Mouse (Mus musculus) forebrain, embryonic 12.5 days (tissue): Measurements from ENCODE around the gene Cfap126. TPM values are rescaled to one million over a fixed set of nuclear protein-coding genes. Genes with fewer than 3 reads are reported as not detected.
A peak's percentile ranks its signal among the peaks of the same experiment; 100 is the strongest.

Source experiments
- ATAC-seq: fragments of 200-750 bp; cut with Nextera tagmentation; 2 replicates; pipeline ENCODE4 v1.8.0; 2017; ENCODE audit warnings: moderate TSS enrichment; ENCODE audit not compliant: low FRiP score
- H3K27ac ChIP-seq: fragments of 300-500 bp; sonication (generic); 2 replicates; pipeline ENCODE4 v1.5.1; 2016; ENCODE audit warnings: mild to moderate bottlenecking
- H3K27me3 ChIP-seq: fragments of 300-500 bp; sonication (generic); 2 replicates; pipeline ENCODE4 v1.6.1; 2016; ENCODE audit warnings: mild to moderate bottlenecking
- H3K36me3 ChIP-seq: fragments of 300-500 bp; sonication (generic); replicated peaks from 2 replicates; pipeline ENCODE4 v1.6.1; 2016; ENCODE audit warnings: mild to moderate bottlenecking
- H3K4me1 ChIP-seq: fragments of 300-500 bp; sonication (generic); 2 replicates; pipeline ENCODE4 v1.6.1; 2016
- H3K4me2 ChIP-seq: fragments of 300-500 bp; sonication (generic); 2 replicates; pipeline ENCODE4 v1.6.1; 2016; ENCODE audit warnings: mild to moderate bottlenecking, moderate library complexity
- H3K4me3 ChIP-seq: fragments of 300-500 bp; sonication (generic); replicated peaks from 2 replicates; pipeline ENCODE4 v1.5.1; 2016; ENCODE audit warnings: mild to moderate bottlenecking
- H3K9ac ChIP-seq: fragments of 300-500 bp; sonication (generic); 2 replicates; pipeline ENCODE4 v1.6.1; 2016; ENCODE audit warnings: mild to moderate bottlenecking
- H3K9me3 ChIP-seq: fragments of 300-500 bp; sonication (generic); 2 replicates; pipeline ENCODE4 v1.6.1; 2016
- WGBS: fragments of 180-500 bp; shearing (Covaris S2); methylation state at CpG from one replicate; pipeline ENCODE4 v1.1.7; 2016; 5-methylcytosine and 5-hydroxymethylcytosine counted together
- microRNA-seq: library from miRNA; unstranded; fragments of <30 nt; microRNA quantifications from one replicate; pipeline ENCODE4, GENCODE M21; 2017
- polyA plus RNA-seq: library from polyadenylated mRNA; unstranded; fragments of >200 nt; fragmentation: Nextera tagmentation; extraction: Ambion mirVana; gene quantifications from 2 replicates; pipeline ENCODE4 v1.2.1, GENCODE M21; 2016

The Cfap126 gene
- polyA plus RNA-seq, 1 experiment from 2014 or later, result 5.2 TPM

DNA sequence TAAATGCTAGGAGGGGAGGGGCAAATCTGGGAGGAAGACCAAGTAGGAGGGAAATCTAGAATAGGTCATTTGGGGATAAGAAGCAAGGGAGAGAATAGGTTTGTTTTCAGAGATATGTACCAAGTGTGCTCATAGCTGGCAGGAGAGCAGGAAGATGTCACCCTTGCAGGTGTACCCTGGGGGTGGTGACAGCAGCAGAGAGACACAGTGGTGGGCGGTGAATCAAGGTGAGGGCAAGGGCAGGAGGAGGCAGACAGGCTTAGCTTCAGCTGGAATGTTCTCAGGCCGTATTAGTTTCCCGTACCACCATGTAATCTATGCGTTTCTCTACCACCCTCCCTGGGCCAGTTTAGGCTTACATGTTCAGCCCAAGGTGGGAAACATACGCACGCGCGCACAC is 59.1 kb downstream of the Cfap126 start:
- no peak for ATAC-seq
- no peaks in the 10 kb centered on the region for H3K36me3 ChIP-seq
- H3K9ac ChIP-seq, result no peak overlapping the region
- H3K4me1 ChIP-seq, result no peaks in the 10 kb centered on the region
- H3K27me3 ChIP-seq, result no peaks in the 10 kb centered on the region
- 93% methylated on average over 8 of the region's 8 CpGs for WGBS
- H3K9me3 ChIP-seq, result no peaks in the 10 kb centered on the region
- H3K4me2 ChIP-seq, result no peak overlapping the region
- H3K27ac ChIP-seq, result no peak overlapping the region
- no peak overlapping the region for H3K4me3 ChIP-seq

Small RNAs within 50 kb of the gene (microRNA-seq; reads per million reads assigned to microRNA genes)
- gene Gm27552 (not detected), gene Gm27844 (not detected), gene Mir6546 (5.3 reads per million, percentile 20 among the genes with 10 or more reads in this experiment)

Other genes with a start within 250 kb of the Cfap126 start
- gene Atf6, start 246.1 kb upstream of the Cfap126 start, polyA plus RNA-seq, result 8.7 and 8.9 TPM in 2 replicates
- gene Gm26620, start 228.9 kb upstream of the Cfap126 start, polyA plus RNA-seq, result not detected in 2 replicates
- gene Dusp12, start 228.4 kb upstream of the Cfap126 start, polyA plus RNA-seq, result 28.6 and 33.3 TPM in 2 replicates
- gene Fcrlb, start 201.0 kb upstream of the Cfap126 start, polyA plus RNA-seq, result not detected in 2 replicates
- gene Fcrla, start 186.3 kb upstream of the Cfap126 start, polyA plus RNA-seq, result not detected in 2 replicates
- gene Fcgr2b, start 137.4 kb upstream of the Cfap126 start, polyA plus RNA-seq, result 0.24 TPM in 1 of 2 replicates, not detected in the other
- gene Fcgr4, start 95.0 kb upstream of the Cfap126 start, polyA plus RNA-seq, result 0.26 and 0.31 TPM in 2 replicates
- gene Fcgr3, start 49.0 kb upstream of the Cfap126 start, polyA plus RNA-seq, result 4.8 and 4.9 TPM in 2 replicates
- 218 and 236 TPM in 2 replicates for gene Sdhc, start 36.7 kb downstream of the Cfap126 start, polyA plus RNA-seq
- 0.54 and 1.0 TPM in 2 replicates for gene Mpz, start 36.8 kb downstream of the Cfap126 start, polyA plus RNA-seq
- gene Pcp4l1, start 82.3 kb downstream of the Cfap126 start, polyA plus RNA-seq, result 6.7 and 7.0 TPM in 2 replicates
- 0.22 and 0.23 TPM in 2 replicates for gene Nr1i3, start 100.1 kb downstream of the Cfap126 start, polyA plus RNA-seq
- 29.4 and 31.6 TPM in 2 replicates for gene Tomm40l, start 108.6 kb downstream of the Cfap126 start, polyA plus RNA-seq
- 1.5 and 2.6 TPM in 2 replicates for gene Apoa2, start 111.1 kb downstream of the Cfap126 start, polyA plus RNA-seq
- gene Fcer1g, start 120.4 kb downstream of the Cfap126 start, polyA plus RNA-seq, result 12.6 and 15.3 TPM in 2 replicates
- 8.9 TPM in 2 replicates for gene Adamts4, start 136.5 kb downstream of the Cfap126 start, polyA plus RNA-seq
- 209 and 213 TPM in 2 replicates for gene Ndufs2, start 137.5 kb downstream of the Cfap126 start, polyA plus RNA-seq
- 78.1 and 78.6 TPM in 2 replicates for gene B4galt3, start 156.4 kb downstream of the Cfap126 start, polyA plus RNA-seq
- 58.7 and 68.0 TPM in 2 replicates for gene Ppox, start 167.3 kb downstream of the Cfap126 start, polyA plus RNA-seq
- 119 and 125 TPM in 2 replicates for gene Usp21, start 174.1 kb downstream of the Cfap126 start, polyA plus RNA-seq
- 94.8 and 98.4 TPM in 2 replicates for gene Ufc1, start 181.1 kb downstream of the Cfap126 start, polyA plus RNA-seq
- gene Dedd, start 215.2 kb downstream of the Cfap126 start, polyA plus RNA-seq, result 48.5 and 51.0 TPM in 2 replicates
- 46.4 and 48.7 TPM in 2 replicates for gene Nit1, start 231.7 kb downstream of the Cfap126 start, polyA plus RNA-seq
- 167 and 178 TPM in 2 replicates for gene Pfdn2, start 231.8 kb downstream of the Cfap126 start, polyA plus RNA-seq
- 2.5 and 2.6 TPM in 2 replicates for gene Klhdc9, start 246.9 kb downstream of the Cfap126 start, polyA plus RNA-seq